In the genomic region with DNA sequence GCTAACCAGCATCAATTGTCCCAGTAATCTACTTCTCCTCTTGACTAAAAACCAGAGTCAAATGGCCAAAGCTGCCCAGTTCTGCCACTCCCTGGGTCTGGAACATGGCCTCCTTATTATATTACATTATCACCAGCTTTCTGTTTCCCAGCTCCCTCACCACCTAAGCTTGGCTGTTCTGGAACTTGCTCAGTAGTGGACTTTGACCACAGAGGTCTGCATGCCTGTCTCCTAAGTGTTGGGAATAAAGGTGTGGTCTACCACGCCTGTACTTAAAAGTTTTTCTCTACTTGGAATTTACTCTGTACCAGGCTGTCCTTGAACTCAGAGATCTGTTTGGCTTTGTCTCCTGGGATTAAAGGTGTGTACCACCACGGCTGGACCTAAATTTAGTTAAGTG, we compare ENCODE assay signal across 19 mouse cellular contexts.
"Had no signal": no experiment of that assay in that cellular context is flagged by ENCODE, and none has a peak within 500 bp of the region (broad histone marks: within the 10 kb centered on the region; RNA-seq: fewer than 3 reads in every experiment).

No protein-coding gene starts in this region.

- H3K4me1 ChIP-seq: midbrain, embryonic 10.5 days; midbrain, embryonic 12.5 days; neural tube, embryonic 13.5 days; neural tube, embryonic 15.5 days had no signal

- H3K4me3 ChIP-seq: midbrain, embryonic 10.5 days; midbrain, embryonic 12.5 days; myocyte; neural tube, embryonic 13.5 days; neural tube, embryonic 15.5 days had no signal

- ATAC-seq: midbrain, embryonic 16.5 days had no signal

- H3K27ac ChIP-seq: midbrain, embryonic 10.5 days; midbrain, embryonic 12.5 days; neural tube, embryonic 13.5 days; neural tube, embryonic 15.5 days had no signal

- H3K4me2 ChIP-seq: lung, embryonic 14.5 days; midbrain, embryonic 12.5 days; neural tube, embryonic 13.5 days; neural tube, embryonic 15.5 days had no signal

- H3K27me3 ChIP-seq: midbrain, embryonic 12.5 days; neural tube, embryonic 13.5 days; neural tube, embryonic 15.5 days had no signal

- DNase-seq: lung, adult 18-20 months; lung, embryonic 14.5 days; lung, postnatal 10 days; lung, postnatal 4 days; midbrain, embryonic 14.5 days; retina, postnatal 1 day; right cerebral cortex, adult 18-20 months; right cerebral cortex, postnatal 25 days; right cerebral cortex, postnatal 4 days; spleen, adult 18-20 months; thymus, adult 2 months; thymus, postnatal 25 days; thymus, postnatal 4 days had no signal

- H3K9me3 ChIP-seq: midbrain, embryonic 10.5 days; midbrain, embryonic 12.5 days; neural tube, embryonic 13.5 days; neural tube, embryonic 15.5 days had no signal

- H3K9ac ChIP-seq: lung, embryonic 14.5 days; midbrain, embryonic 12.5 days; neural tube, embryonic 13.5 days; neural tube, embryonic 15.5 days had no signal

- H3K36me3 ChIP-seq: midbrain, embryonic 10.5 days; midbrain, embryonic 12.5 days; neural tube, embryonic 13.5 days; neural tube, embryonic 15.5 days had no signal
